Mouse (Mus musculus): ENCODE results near the gene Sash1.

Gene Sash1

GRCm38 (mm10) chr10:8885630-8886527, at the start of gene Sash1:
Sash1 (minus strand) TSS chr10:8886070.
- in situ Hi-C loops (cut with MboI; ENCODE audit: low sequenced_read_pairs) = no loop called here

GRCm38 (mm10) chr10:8935601-8936000, 49.7 kb upstream of the Sash1 start:
- in situ Hi-C loops (cut with MboI; ENCODE audit: low sequenced_read_pairs) = no loop called here

DNA sequence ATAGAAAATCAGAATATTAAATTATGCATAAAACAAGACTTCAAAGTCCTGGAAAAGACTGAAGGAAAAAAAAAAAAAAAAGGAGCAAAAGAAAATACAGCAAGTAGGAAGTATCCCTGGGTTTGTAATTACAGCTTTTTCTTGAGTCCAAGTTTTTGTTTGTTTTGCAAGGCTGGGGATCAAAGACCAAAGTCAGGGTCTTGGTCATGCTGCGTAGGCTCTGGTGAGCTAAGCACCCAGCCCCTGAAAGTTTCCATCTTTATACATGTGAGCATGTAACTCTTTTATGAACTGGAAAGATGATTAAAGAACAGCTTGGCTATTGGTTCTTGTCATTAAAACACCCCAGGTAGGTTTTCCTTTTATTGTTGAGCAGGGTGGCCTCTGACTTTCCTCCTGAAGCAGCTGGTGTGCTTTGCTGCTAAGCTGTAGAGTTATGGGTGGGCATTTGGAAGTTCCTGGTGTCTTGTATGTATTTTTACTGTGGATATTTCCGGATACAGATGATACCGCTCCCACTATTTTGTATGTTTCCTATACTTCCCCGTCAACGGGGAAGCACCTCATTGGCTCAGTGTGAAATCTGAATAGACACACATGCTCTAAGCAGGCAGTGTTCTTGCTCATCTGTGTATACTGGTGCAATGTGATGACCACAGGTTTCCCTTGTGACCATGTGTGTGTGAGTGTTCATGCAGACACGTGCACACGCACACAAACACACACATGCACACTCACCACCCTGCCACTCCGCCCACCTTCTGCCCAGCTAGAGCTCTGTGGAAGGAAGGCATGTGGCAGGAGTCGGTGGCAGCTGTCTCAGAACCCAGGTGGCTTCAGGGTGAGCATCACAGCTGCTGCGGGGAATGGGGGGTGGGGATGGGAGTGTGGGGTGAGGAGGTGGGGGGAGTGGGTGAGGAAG, 47.8 kb upstream of the Sash1 start:
- in situ Hi-C loops (cut with MboI; ENCODE audit: low sequenced_read_pairs) = no loop called here

GRCm38 (mm10) chr10:8931548-8932240, 45.8 kb upstream of the Sash1 start:
- in situ Hi-C loops (cut with MboI; ENCODE audit: low sequenced_read_pairs) = no loop called here

GRCm38 (mm10) chr10:8930672-8931071, 44.8 kb upstream of the Sash1 start:
- in situ Hi-C loops (cut with MboI; ENCODE audit: low sequenced_read_pairs) = no loop called here

- in situ Hi-C loops (cut with MboI; ENCODE audit: low sequenced_read_pairs) = no loop called here
These were observed 43.1 kb upstream of the Sash1 start for GRCm38 (mm10) chr10:8928775-8929647.

- in situ Hi-C loops (cut with MboI; ENCODE audit: low sequenced_read_pairs) = no loop called here
These were observed 42.4 kb upstream of the Sash1 start for GRCm38 (mm10) chr10:8928261-8928660.

- in situ Hi-C loops (cut with MboI; ENCODE audit: low sequenced_read_pairs) = no loop called here
These were observed 41.0 kb upstream of the Sash1 start for GRCm38 (mm10) chr10:8926906-8927305.

GRCm38 (mm10) chr10:8926295-8926694, 40.4 kb upstream of the Sash1 start:
- in situ Hi-C loops (cut with MboI; ENCODE audit: low sequenced_read_pairs) = no loop called here

GRCm38 (mm10) chr10:8925299-8925698, 39.4 kb upstream of the Sash1 start:
- in situ Hi-C loops (cut with MboI; ENCODE audit: low sequenced_read_pairs) = no loop called here

GRCm38 (mm10) chr10:8921098-8921693, 35.3 kb upstream of the Sash1 start:
- in situ Hi-C loops (cut with MboI; ENCODE audit: low sequenced_read_pairs) = no loop called here

DNA sequence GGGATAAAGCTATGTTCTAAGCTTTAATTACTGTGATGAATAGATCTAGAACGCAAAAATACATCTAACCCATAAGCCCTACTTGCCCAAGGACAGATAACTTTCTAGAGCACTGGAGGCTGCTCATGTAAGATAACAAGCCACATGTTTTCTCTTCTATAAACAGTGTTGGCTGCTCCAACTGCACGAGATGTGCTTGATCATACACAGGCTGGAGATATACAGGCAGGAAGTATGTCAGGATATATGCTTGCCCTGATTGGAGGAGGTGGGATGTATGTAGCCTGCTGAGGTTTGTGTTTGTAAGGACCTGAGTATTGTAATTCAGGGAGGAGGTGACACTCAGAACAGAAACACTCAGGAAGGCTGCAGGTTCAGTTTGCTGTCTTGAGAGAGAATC, 31.9 kb upstream of the Sash1 start:
- in situ Hi-C loops (cut with MboI; ENCODE audit: low sequenced_read_pairs) = no loop called here

GRCm38 (mm10) chr10:8917350-8917749, 31.5 kb upstream of the Sash1 start:
- in situ Hi-C loops (cut with MboI; ENCODE audit: low sequenced_read_pairs) = no loop called here

GRCm38 (mm10) chr10:8915755-8916154, 29.9 kb upstream of the Sash1 start:
- in situ Hi-C loops (cut with MboI; ENCODE audit: low sequenced_read_pairs) = no loop called here

GRCm38 (mm10) chr10:8913904-8914303, 28.0 kb upstream of the Sash1 start:
- in situ Hi-C loops (cut with MboI; ENCODE audit: low sequenced_read_pairs) = no loop called here

DNA sequence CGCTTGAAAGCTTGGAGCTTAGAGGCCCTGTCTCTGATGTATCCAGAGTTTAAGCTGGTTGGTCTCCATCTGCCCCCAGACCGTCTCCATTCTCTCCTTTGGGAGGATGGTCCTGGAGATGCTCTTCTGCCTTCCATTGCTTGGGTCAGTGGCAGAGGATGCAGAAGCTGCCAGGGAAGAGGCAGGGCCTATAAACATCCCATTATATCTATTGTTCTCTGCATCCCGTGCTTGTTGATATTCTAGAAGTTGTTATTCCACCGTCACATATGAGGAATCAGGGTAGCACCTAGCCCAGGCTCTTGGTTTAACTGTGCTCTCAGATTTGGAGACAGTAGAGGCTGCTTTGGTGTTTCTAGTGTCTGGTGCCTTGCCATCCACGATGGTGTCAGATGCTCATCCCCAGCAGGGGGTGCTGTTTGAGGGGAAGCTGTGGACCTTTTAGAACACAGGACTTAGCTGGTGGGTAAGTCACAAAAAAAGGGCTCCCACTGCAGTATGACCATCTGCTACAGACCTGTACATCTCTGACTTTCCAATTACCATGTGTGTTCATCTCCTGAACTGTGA, 26.9 kb upstream of the Sash1 start:
- in situ Hi-C loops (cut with MboI; ENCODE audit: low sequenced_read_pairs) = no loop called here

- in situ Hi-C loops (cut with MboI; ENCODE audit: low sequenced_read_pairs) = no loop called here
These were observed 26.3 kb upstream of the Sash1 start for GRCm38 (mm10) chr10:8912213-8912612.

DNA sequence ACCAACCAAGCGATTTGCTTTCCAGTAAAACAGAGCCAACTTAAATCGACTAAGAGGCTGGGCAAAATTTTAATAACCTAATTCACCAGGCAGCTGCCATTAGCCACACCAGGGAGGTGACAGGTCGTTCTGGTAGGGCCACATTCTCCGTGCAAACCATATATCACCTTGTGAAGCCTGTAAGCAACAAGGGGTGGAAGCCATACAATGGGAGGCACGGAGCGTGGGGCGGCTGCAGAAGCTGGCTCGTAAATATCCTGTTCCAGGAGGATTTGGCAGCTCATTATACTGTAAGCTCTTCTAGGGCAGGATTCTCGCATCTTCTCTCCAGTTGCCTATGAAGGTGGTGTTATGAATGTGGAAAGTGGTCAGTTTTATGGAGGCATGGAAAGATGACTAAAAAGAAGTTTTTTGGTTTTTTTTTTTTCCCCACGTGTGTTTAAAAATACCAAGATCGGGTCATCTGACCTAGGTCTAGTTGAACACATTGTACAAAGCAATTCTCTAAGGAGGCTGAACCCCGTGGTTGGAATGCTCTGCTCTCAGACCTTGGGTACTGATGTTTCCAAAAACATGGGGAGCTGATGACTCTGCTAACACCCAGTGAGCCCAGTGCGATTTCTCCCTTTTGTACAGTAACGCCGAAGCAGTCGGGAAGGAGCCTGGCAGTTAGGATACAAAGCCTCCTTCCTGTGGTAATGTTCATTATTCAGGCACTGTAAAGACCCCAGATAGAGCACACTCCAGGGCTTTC, 24.5 kb upstream of the Sash1 start:
- in situ Hi-C loops (cut with MboI; ENCODE audit: low sequenced_read_pairs) = no loop called here

- in situ Hi-C loops (cut with MboI; ENCODE audit: low sequenced_read_pairs) = no loop called here
These were observed 17.2 kb upstream of the Sash1 start for GRCm38 (mm10) chr10:8903086-8903485.

Data from CH12F3 (cell line).